In genomic region chr10:59091556-59091955, GRCm38 (mm10) we compare ENCODE assay signal across 27 mouse cellular contexts.
DNase-seq lines count a peak whose midpoint lies in the region; ATAC-seq lines count a peak whose summit lies in the region.
"Had no signal": no experiment of that assay in that cellular context is flagged by ENCODE, and none has a peak within 500 bp of the region (broad histone marks: within the 10 kb centered on the region; RNA-seq: fewer than 3 reads in every experiment).

No protein-coding gene starts in this region.

- H3K36me3 ChIP-seq in forebrain, embryonic 10.5 days (replicated peaks) = no peaks in the 10 kb centered on the region
- no peaks in the 10 kb centered on the region for H3K36me3 ChIP-seq in forebrain, embryonic 11.5 days (ENCODE audit: control insufficient read depth, insufficient read depth, low read length)
- no peaks in the 10 kb centered on the region for H3K36me3 ChIP-seq in midbrain, embryonic 12.5 days
- no peaks in the 10 kb centered on the region for H3K36me3 ChIP-seq in midbrain, embryonic 11.5 days (ENCODE audit: control insufficient read depth, insufficient read depth, low read length)
- H3K36me3 ChIP-seq in forebrain, embryonic 15.5 days = peaks cover 4% of the 10 kb centered on the region; the same call in 1 of the 2 replicates
- no peaks in the 10 kb centered on the region for H3K36me3 ChIP-seq in midbrain, embryonic 16.5 days (ENCODE audit: control insufficient read depth, insufficient read depth, low read length)
- H3K36me3 ChIP-seq: embryonic facial prominence, embryonic 13.5 days; heart, embryonic 12.5 days; kidney, embryonic 15.5 days; liver, embryonic 15.5 days; lung, embryonic 15.5 days had no signal

- no peaks in the 10 kb centered on the region for H3K9me3 ChIP-seq in forebrain, embryonic 10.5 days
- no peaks in the 10 kb centered on the region for H3K9me3 ChIP-seq in forebrain, embryonic 11.5 days (ENCODE audit: control insufficient read depth, low read length)
- no peaks in the 10 kb centered on the region for H3K9me3 ChIP-seq in midbrain, embryonic 12.5 days
- no peaks in the 10 kb centered on the region for H3K9me3 ChIP-seq in midbrain, embryonic 11.5 days (ENCODE audit: control insufficient read depth, low read length)
- H3K9me3 ChIP-seq in forebrain, embryonic 15.5 days = no peaks in the 10 kb centered on the region
- H3K9me3 ChIP-seq in midbrain, embryonic 16.5 days (replicated peaks; ENCODE audit: control insufficient read depth, low read length, poor library complexity, severe bottlenecking) = no peaks in the 10 kb centered on the region
- H3K9me3 ChIP-seq: embryonic facial prominence, embryonic 13.5 days; heart, embryonic 12.5 days; kidney, embryonic 15.5 days; liver, embryonic 15.5 days; lung, embryonic 15.5 days had no signal

- no peaks in the 10 kb centered on the region for H3K27me3 ChIP-seq in forebrain, embryonic 10.5 days (ENCODE audit: poor library complexity, severe bottlenecking)
- H3K27me3 ChIP-seq in forebrain, embryonic 11.5 days (ENCODE audit: control insufficient read depth, insufficient read depth, low read length) = no peaks in the 10 kb centered on the region
- peaks cover 16% of the 10 kb centered on the region for H3K27me3 ChIP-seq in midbrain, embryonic 12.5 days
- H3K27me3 ChIP-seq in midbrain, embryonic 11.5 days (ENCODE audit: control insufficient read depth, insufficient read depth, low read length) = no peaks in the 10 kb centered on the region
- H3K27me3 ChIP-seq in forebrain, embryonic 15.5 days = no peaks in the 10 kb centered on the region
- no peaks in the 10 kb centered on the region for H3K27me3 ChIP-seq in midbrain, embryonic 16.5 days (ENCODE audit: control insufficient read depth, insufficient read depth, low read depth, low read length)
- H3K27me3 ChIP-seq: embryonic facial prominence, embryonic 13.5 days; kidney, embryonic 15.5 days; liver, embryonic 15.5 days; lung, embryonic 15.5 days had no signal

- no peak for ATAC-seq in forebrain, embryonic 11.5 days (replicated peaks; ENCODE audit: low FRiP score)
- ATAC-seq in midbrain, embryonic 12.5 days (ENCODE audit: low FRiP score, low read depth) = no peak
- no peak for ATAC-seq in midbrain, embryonic 11.5 days (ENCODE audit: low FRiP score)
- ATAC-seq in forebrain, embryonic 15.5 days (replicated peaks) = no peak
- no peak for ATAC-seq in midbrain, embryonic 16.5 days
- ATAC-seq: intestine, postnatal 0 days had no signal

- no peak overlapping the region for H3K9ac ChIP-seq in forebrain, embryonic 11.5 days (ENCODE audit: low read length)
- no peak overlapping the region for H3K9ac ChIP-seq in midbrain, embryonic 12.5 days (replicated peaks)
- H3K9ac ChIP-seq in midbrain, embryonic 11.5 days (ENCODE audit: low read length) = no peak overlapping the region
- H3K9ac ChIP-seq in forebrain, embryonic 15.5 days (replicated peaks) = no peak overlapping the region
- no peak overlapping the region for H3K9ac ChIP-seq in midbrain, embryonic 16.5 days (ENCODE audit: low read depth, low read length)
- H3K9ac ChIP-seq: embryonic facial prominence, embryonic 13.5 days; heart, embryonic 12.5 days; kidney, embryonic 15.5 days; liver, embryonic 15.5 days; lung, embryonic 15.5 days had no signal

- DNase-seq in forebrain, embryonic 10.5 days (ENCODE audit: extremely low spot score, low spot score) = no peak
- DNase-seq in forebrain, embryonic 11.5 days (ENCODE audit: low spot score) = no peak
- DNase-seq in midbrain, embryonic 11.5 days (ENCODE audit: low spot score, missing footprints) = no peak
- no peak for DNase-seq in heart, adult 8-10 months (ENCODE audit: low spot score)
- no peak for DNase-seq in kidney, postnatal 25 days
- DNase-seq: adrenal gland, postnatal 10 days; cerebellum, adult 18-20 months; cerebellum, postnatal 36 days; embryo, embryonic 11 days; gastrocnemius, adult 2 months; heart, postnatal 10 days; kidney, postnatal 4 days; layer of hippocampus, adult 9-11 months; liver; lung, postnatal 36 days had no signal

- peaks cover 50% of the 10 kb centered on the region for H3K4me1 ChIP-seq in forebrain, embryonic 10.5 days
- H3K4me1 ChIP-seq in forebrain, embryonic 11.5 days (replicated peaks; ENCODE audit: control insufficient read depth, insufficient read depth, low read length) = peaks cover 18% of the 10 kb centered on the region
- peaks cover 44% of the 10 kb centered on the region for H3K4me1 ChIP-seq in midbrain, embryonic 12.5 days
- peaks cover 12% of the 10 kb centered on the region for H3K4me1 ChIP-seq in midbrain, embryonic 11.5 days (ENCODE audit: control insufficient read depth, insufficient read depth, low read length)
- peaks cover 63% of the 10 kb centered on the region for H3K4me1 ChIP-seq in forebrain, embryonic 15.5 days
- peaks cover 41% of the 10 kb centered on the region for H3K4me1 ChIP-seq in midbrain, embryonic 16.5 days (ENCODE audit: control insufficient read depth, insufficient read depth, low read length)
- H3K4me1 ChIP-seq: liver, embryonic 15.5 days had no signal

- no peak overlapping the region for H3K4me3 ChIP-seq in forebrain, embryonic 10.5 days
- H3K4me3 ChIP-seq in forebrain, embryonic 11.5 days (ENCODE audit: low read depth, low read length) = no peak overlapping the region
- no peak overlapping the region for H3K4me3 ChIP-seq in midbrain, embryonic 12.5 days
- H3K4me3 ChIP-seq in midbrain, embryonic 11.5 days (ENCODE audit: low read depth, low read length) = no peak overlapping the region
- H3K4me3 ChIP-seq in forebrain, embryonic 15.5 days = no peak overlapping the region
- no peak overlapping the region for H3K4me3 ChIP-seq in midbrain, embryonic 16.5 days (ENCODE audit: low read depth, low read length)
- H3K4me3 ChIP-seq: embryonic facial prominence, embryonic 13.5 days; erythroblast, embryonic 14.5 days; gastrocnemius, adult 2 months; heart, embryonic 12.5 days; kidney, embryonic 15.5 days; left cerebral cortex, adult 2 months; liver, embryonic 15.5 days; lung, embryonic 15.5 days; myocyte had no signal

- no peak overlapping the region for H3K4me2 ChIP-seq in forebrain, embryonic 11.5 days (ENCODE audit: low read depth, low read length, severe bottlenecking)
- H3K4me2 ChIP-seq in midbrain, embryonic 12.5 days (replicated peaks) = no peak overlapping the region
- no peak overlapping the region for H3K4me2 ChIP-seq in midbrain, embryonic 11.5 days
- H3K4me2 ChIP-seq in forebrain, embryonic 15.5 days (replicated peaks) = no peak overlapping the region
- no peak overlapping the region for H3K4me2 ChIP-seq in midbrain, embryonic 16.5 days (ENCODE audit: low read length)
- H3K4me2 ChIP-seq: embryonic facial prominence, embryonic 13.5 days; heart, embryonic 12.5 days; kidney, embryonic 15.5 days; liver, embryonic 15.5 days; lung, embryonic 15.5 days had no signal

- 93% methylated on average over 8 of the region's 8 CpGs for WGBS in forebrain, embryonic 10.5 days
- 90% methylated on average over 8 of the region's 8 CpGs for WGBS in forebrain, embryonic 11.5 days
- 89% methylated on average over 8 of the region's 8 CpGs for WGBS in midbrain, embryonic 12.5 days
- 91% methylated on average over 8 of the region's 8 CpGs for WGBS in midbrain, embryonic 11.5 days
- WGBS in forebrain, embryonic 15.5 days = 76% methylated on average over 8 of the region's 8 CpGs
- WGBS in midbrain, embryonic 16.5 days = 89% methylated on average over 8 of the region's 8 CpGs

- peak overlapping the region; percentile 77 for H3K27ac ChIP-seq in forebrain, embryonic 10.5 days
- no peak overlapping the region for H3K27ac ChIP-seq in forebrain, embryonic 11.5 days (ENCODE audit: low read depth, low read length)
- H3K27ac ChIP-seq in midbrain, embryonic 12.5 days (replicated peaks) = peak overlapping the region; percentile 75; the same call in 1 of the 2 replicates
- no peak overlapping the region for H3K27ac ChIP-seq in midbrain, embryonic 11.5 days (ENCODE audit: low read depth, low read length)
- peak overlapping the region; percentile 96 for H3K27ac ChIP-seq in forebrain, embryonic 15.5 days (replicated peaks)
- peak overlapping the region; percentile 75 for H3K27ac ChIP-seq in midbrain, embryonic 16.5 days (ENCODE audit: low read length)
- H3K27ac ChIP-seq: embryonic facial prominence, embryonic 13.5 days; gastrocnemius, adult 2 months; kidney, embryonic 15.5 days; left cerebral cortex, adult 2 months; liver, embryonic 15.5 days; lung, embryonic 15.5 days had no signal

Comparison
In these comparisons a context has a peak if more than half of its experiments do, and no peak if none do; other contexts are left out.
1. H3K27ac ChIP-seq: peak in forebrain, embryonic 10.5 days (single experiment), midbrain, embryonic 12.5 days (single experiment), forebrain, embryonic 15.5 days (single experiment) and midbrain, embryonic 16.5 days (single experiment); none in forebrain, embryonic 11.5 days (single experiment) and midbrain, embryonic 11.5 days (single experiment).